Mouse (Mus musculus) limb, embryonic 14.5 days (tissue): ENCODE data around the gene Fbxo17. TPM values are rescaled to one million over a fixed set of nuclear protein-coding genes. Genes with fewer than 3 reads are reported as not detected.

Experiments used
- ATAC-seq: fragments of 200-750 bp; cut with Nextera tagmentation; 2 replicates; pipeline ENCODE4 v1.8.0; 2017; ENCODE audit warnings: low read depth, moderate number of reproducible peaks, moderate TSS enrichment; ENCODE audit not compliant: low FRiP score
- DNase-seq: peaks from one replicate; pipeline ENCODE4 v3.0.0-alpha.2; 2015; ENCODE audit warnings: low spot score
- H3K27ac ChIP-seq: fragments of 300-500 bp; sonication (generic); replicated peaks from 2 replicates; pipeline ENCODE4 v1.5.1; 2014; ENCODE audit warnings: low read depth, mild to moderate bottlenecking, low read length, moderate library complexity, mixed read lengths
- H3K27me3 ChIP-seq: fragments of 300-500 bp; sonication (generic); 2 replicates; pipeline ENCODE4 v1.6.1; 2014; ENCODE audit warnings: low read length, mixed read lengths; ENCODE audit not compliant: control insufficient read depth, insufficient read depth
- H3K36me3 ChIP-seq: fragments of 300-500 bp; sonication (generic); 2 replicates; pipeline ENCODE4 v1.6.1; 2014; ENCODE audit warnings: mild to moderate bottlenecking, low read length, moderate library complexity, mixed read lengths; ENCODE audit not compliant: control insufficient read depth, insufficient read depth
- H3K4me1 ChIP-seq: fragments of 300-500 bp; sonication (generic); 2 replicates; pipeline ENCODE4 v1.6.1; 2014; ENCODE audit warnings: antibody characterized with exemption, low read length, mixed read lengths; ENCODE audit not compliant: control insufficient read depth, insufficient read depth
- H3K4me2 ChIP-seq: fragments of 300-500 bp; sonication (generic); replicated peaks from 2 replicates; pipeline ENCODE4 v1.6.1; 2014; ENCODE audit warnings: low read depth, mild to moderate bottlenecking, low read length, moderate library complexity; ENCODE audit not compliant: severe bottlenecking
- H3K4me3 ChIP-seq: fragments of 300-500 bp; sonication (generic); replicated peaks from 2 replicates; pipeline ENCODE4 v1.5.1; 2014; ENCODE audit warnings: low read length
- H3K9ac ChIP-seq: fragments of 300-500 bp; sonication (generic); 2 replicates; pipeline ENCODE4 v1.6.1; 2014; ENCODE audit warnings: mild to moderate bottlenecking, low read depth, low read length, moderate library complexity; ENCODE audit not compliant: severe bottlenecking
- H3K9me3 ChIP-seq: fragments of 300-500 bp; sonication (generic); 2 replicates; pipeline ENCODE4 v1.6.1; 2016; ENCODE audit warnings: low read length; ENCODE audit not compliant: control insufficient read depth
- POLR2A ChIP-seq: fragments of 200-500 bp; IDR thresholded peaks from 2 replicates; pipeline ENCODE4 v1.8.0; 2012; ENCODE audit warnings: inconsistent platforms, mild to moderate bottlenecking, moderate library complexity, borderline replicate concordance; ENCODE audit not compliant: insufficient read depth, insufficient read length; ENCODE audit errors: extremely low read depth
- WGBS: fragments of 180-500 bp; shearing (Covaris S2); extraction: QIAGEN DNeasy Blood & Tissue Kit; methylation state at CpG from one replicate; pipeline ENCODE4 v1.1.7; 2014; 5-methylcytosine and 5-hydroxymethylcytosine counted together
- polyA plus RNA-seq, 2 experiments: library from polyadenylated mRNA; depleted of rRNA in 1 of 2; stranded (reverse) in 1 of 2; unstranded in 1 of 2; fragments of >200 nt; fragmentation: Nextera tagmentation in 1 of 2; extraction: Ambion mirVana in 1 of 2; gene quantifications; 2 replicates each; pipeline versions ENCODE4 v1.2.1 to v1.2.3; 2012 to 2014

The Fbxo17 gene
- polyA plus RNA-seq, 2 experiments: 29.0 to 34.8 TPM

DNA sequence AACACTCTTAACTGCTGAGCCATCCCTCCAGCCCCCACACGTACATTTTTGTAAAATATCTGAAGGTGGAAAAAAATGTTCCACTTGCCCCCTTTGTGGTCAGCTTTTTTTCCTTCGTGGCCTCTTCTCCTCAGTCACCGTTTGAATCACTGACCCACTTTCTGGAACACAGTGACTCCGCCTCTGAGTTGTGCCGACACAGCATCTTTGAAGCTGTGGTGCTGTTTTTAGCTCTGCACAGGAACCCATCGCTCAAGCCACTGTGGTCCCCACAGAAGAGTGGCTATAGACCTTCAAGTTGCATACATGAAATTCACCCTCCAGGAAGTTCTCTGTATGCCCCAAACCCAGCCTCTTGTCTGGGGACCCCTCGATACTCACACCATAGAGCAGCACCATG lies 64.3 kb downstream of the Fbxo17 start:
- no peak for TF ChIP-seq POLR2A
- H3K27me3 ChIP-seq: no peaks in the 10 kb centered on the region
- ATAC-seq: no peak
- H3K4me1 ChIP-seq: peaks cover 6% of the 10 kb centered on the region; the same call in 1 of the 2 replicates
- no peaks in the 10 kb centered on the region for H3K9me3 ChIP-seq
- H3K9ac ChIP-seq: no peak overlapping the region
- DNase-seq: no peak
- H3K4me3 ChIP-seq: no peak overlapping the region
- H3K4me2 ChIP-seq: no peak overlapping the region
- 75% methylated on average over 7 of the region's 7 CpGs for WGBS
- H3K36me3 ChIP-seq: peaks cover 52% of the 10 kb centered on the region
- H3K27ac ChIP-seq: no peak overlapping the region

DNA sequence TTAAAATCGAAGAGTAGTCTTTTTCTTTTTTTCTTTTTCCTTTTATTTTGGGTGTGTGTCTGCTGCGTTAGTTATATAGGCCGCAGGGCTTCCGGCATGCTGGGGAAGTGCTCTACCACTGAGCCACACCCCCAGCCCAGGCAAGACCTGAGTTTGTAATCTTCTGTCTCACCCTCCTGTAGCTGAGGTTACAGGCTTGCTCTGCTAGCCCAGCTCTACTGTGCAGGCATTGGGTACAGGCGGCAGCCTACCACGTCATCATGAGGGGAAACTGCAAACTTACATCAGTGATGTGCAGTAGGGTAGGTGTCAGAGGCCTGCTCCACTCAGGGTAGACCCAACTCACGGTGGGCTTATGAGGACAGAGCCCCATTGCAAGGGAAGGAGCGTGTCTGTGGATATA lies 64.7 kb downstream of the Fbxo17 start:
- Histone ChIP-seq H3K27ac (no peak overlapping the region), H3K4me3 (no peak overlapping the region), H3K9me3 (no peaks in the 10 kb centered on the region), H3K4me2 (no peak overlapping the region), H3K27me3 (no peaks in the 10 kb centered on the region), H3K4me1 (peaks cover 6% of the 10 kb centered on the region; the same call in 1 of the 2 replicates), H3K36me3 (peaks cover 49% of the 10 kb centered on the region), H3K9ac (no peak overlapping the region; the same call in 1 of the 2 replicates)
- no peak for TF ChIP-seq POLR2A
- WGBS: 90% methylated on average over 8 of the region's 8 CpGs
- DNase-seq (no peak), ATAC-seq (no peak)

DNA sequence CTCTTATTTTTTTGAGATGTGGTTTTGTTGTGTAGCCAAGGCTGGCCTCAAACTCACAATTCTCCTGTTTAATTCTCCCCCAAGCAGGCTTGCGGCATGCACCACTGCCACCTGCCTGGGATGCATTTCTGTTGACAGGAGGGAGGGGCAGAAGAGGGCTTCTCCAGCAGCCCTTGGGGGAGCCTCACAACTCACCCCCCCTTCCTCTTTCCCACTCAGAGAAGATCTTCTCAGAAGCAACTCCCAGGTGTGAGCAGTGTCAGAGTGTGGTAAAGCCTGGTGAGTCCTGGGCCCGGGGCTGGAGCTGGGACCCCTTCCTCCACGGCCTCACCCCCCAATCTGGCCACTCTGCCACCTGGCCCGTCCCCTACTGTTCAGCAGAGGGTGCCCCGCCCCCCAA lies 68.6 kb downstream of the Fbxo17 start:
- Histone ChIP-seq H3K4me1 (peaks cover 13% of the 10 kb centered on the region), H3K4me3 (no peak overlapping the region), H3K9me3 (no peaks in the 10 kb centered on the region), H3K27ac (no peak overlapping the region), H3K36me3 (peaks cover 45% of the 10 kb centered on the region), H3K4me2 (no peak overlapping the region), H3K27me3 (no peaks in the 10 kb centered on the region), H3K9ac (no peak overlapping the region)
- TF ChIP-seq POLR2A: no peak
- ATAC-seq (no peak), DNase-seq (no peak)
- 72% methylated on average over 5 of the region's 5 CpGs for WGBS

Other genes with a start within 250 kb of the Fbxo17 start
- not detected in 2 replicates for gene Ifnl2, start 206.3 kb upstream of the Fbxo17 start, polyA plus RNA-seq (2012; rRNA removed)
- gene Ifnl2, start 206.3 kb upstream of the Fbxo17 start, polyA plus RNA-seq (2014; fragmentation: Nextera tagmentation; extraction: Ambion mirVana): not detected in 2 replicates
- gene Ifnl3, start 194.0 kb upstream of the Fbxo17 start, polyA plus RNA-seq (2012; rRNA removed): not detected in 2 replicates
- not detected in 2 replicates for gene Ifnl3, start 194.0 kb upstream of the Fbxo17 start, polyA plus RNA-seq (2014; fragmentation: Nextera tagmentation; extraction: Ambion mirVana)
- gene Sycn, start 175.9 kb upstream of the Fbxo17 start, polyA plus RNA-seq (2012; rRNA removed): 0.14 and 0.85 TPM in 2 replicates
- gene Sycn, start 175.9 kb upstream of the Fbxo17 start, polyA plus RNA-seq (2014; fragmentation: Nextera tagmentation; extraction: Ambion mirVana): not detected in 2 replicates
- not detected in 2 replicates for gene Nccrp1, start 169.6 kb upstream of the Fbxo17 start, polyA plus RNA-seq (2012; rRNA removed)
- gene Nccrp1, start 169.6 kb upstream of the Fbxo17 start, polyA plus RNA-seq (2014; fragmentation: Nextera tagmentation; extraction: Ambion mirVana): not detected in 2 replicates
- 82.0 and 129 TPM in 2 replicates for gene Samd4b, start 118.7 kb upstream of the Fbxo17 start, polyA plus RNA-seq (2012; rRNA removed)
- 33.0 and 35.1 TPM in 2 replicates for gene Samd4b, start 118.7 kb upstream of the Fbxo17 start, polyA plus RNA-seq (2014; fragmentation: Nextera tagmentation; extraction: Ambion mirVana)
- 27.6 and 29.6 TPM in 2 replicates for gene Pak4, start 118.6 kb upstream of the Fbxo17 start, polyA plus RNA-seq (2012; rRNA removed)
- 21.3 and 26.3 TPM in 2 replicates for gene Pak4, start 118.6 kb upstream of the Fbxo17 start, polyA plus RNA-seq (2014; fragmentation: Nextera tagmentation; extraction: Ambion mirVana)
- 0.08 and 0.54 TPM in 2 replicates for gene Acp7, start 85.5 kb upstream of the Fbxo17 start, polyA plus RNA-seq (2012; rRNA removed)
- 0.10 TPM in 1 of 2 replicates, not detected in the other for gene Acp7, start 85.5 kb upstream of the Fbxo17 start, polyA plus RNA-seq (2014; fragmentation: Nextera tagmentation; extraction: Ambion mirVana)
- 19.5 and 24.0 TPM in 2 replicates for gene Fbxo27, start 24.0 kb upstream of the Fbxo17 start, polyA plus RNA-seq (2012; rRNA removed)
- 7.4 and 9.0 TPM in 2 replicates for gene Fbxo27, start 24.0 kb upstream of the Fbxo17 start, polyA plus RNA-seq (2014; fragmentation: Nextera tagmentation; extraction: Ambion mirVana)
- gene Mrps12, start 25.0 kb downstream of the Fbxo17 start, polyA plus RNA-seq (2012; rRNA removed): 82.6 and 92.6 TPM in 2 replicates
- 134 and 135 TPM in 2 replicates for gene Mrps12, start 25.0 kb downstream of the Fbxo17 start, polyA plus RNA-seq (2014; fragmentation: Nextera tagmentation; extraction: Ambion mirVana)
- 32.6 and 38.1 TPM in 2 replicates for gene Sars2, start 25.2 kb downstream of the Fbxo17 start, polyA plus RNA-seq (2012; rRNA removed)
- gene Sars2, start 25.2 kb downstream of the Fbxo17 start, polyA plus RNA-seq (2014; fragmentation: Nextera tagmentation; extraction: Ambion mirVana): 22.0 and 22.3 TPM in 2 replicates
- 0.06 and 0.24 TPM in 2 replicates for gene Ccer2, start 39.4 kb downstream of the Fbxo17 start, polyA plus RNA-seq (2012; rRNA removed)
- 0.54 TPM in 1 of 2 replicates, not detected in the other for gene Ccer2, start 39.4 kb downstream of the Fbxo17 start, polyA plus RNA-seq (2014; fragmentation: Nextera tagmentation; extraction: Ambion mirVana)
- 107 and 113 TPM in 2 replicates for gene Sirt2, start 49.9 kb downstream of the Fbxo17 start, polyA plus RNA-seq (2012; rRNA removed)
- 73.7 and 89.3 TPM in 2 replicates for gene Sirt2, start 49.9 kb downstream of the Fbxo17 start, polyA plus RNA-seq (2014; fragmentation: Nextera tagmentation; extraction: Ambion mirVana)
- 27.4 and 31.0 TPM in 2 replicates for gene Nfkbib, start 50.7 kb downstream of the Fbxo17 start, polyA plus RNA-seq (2012; rRNA removed)
- 37.4 and 41.9 TPM in 2 replicates for gene Nfkbib, start 50.7 kb downstream of the Fbxo17 start, polyA plus RNA-seq (2014; fragmentation: Nextera tagmentation; extraction: Ambion mirVana)
- 2.3 and 2.5 TPM in 2 replicates for gene Rinl, start 72.2 kb downstream of the Fbxo17 start, polyA plus RNA-seq (2012; rRNA removed)
- 2.6 and 2.8 TPM in 2 replicates for gene Rinl, start 72.2 kb downstream of the Fbxo17 start, polyA plus RNA-seq (2014; fragmentation: Nextera tagmentation; extraction: Ambion mirVana)
- 525 and 571 TPM in 2 replicates for gene Hnrnpl, start 91.7 kb downstream of the Fbxo17 start, polyA plus RNA-seq (2012; rRNA removed)
- 208 and 225 TPM in 2 replicates for gene Hnrnpl, start 91.7 kb downstream of the Fbxo17 start, polyA plus RNA-seq (2014; fragmentation: Nextera tagmentation; extraction: Ambion mirVana)
- gene Ech1, start 108.4 kb downstream of the Fbxo17 start, polyA plus RNA-seq (2012; rRNA removed): 165 and 172 TPM in 2 replicates
- gene Ech1, start 108.4 kb downstream of the Fbxo17 start, polyA plus RNA-seq (2014; fragmentation: Nextera tagmentation; extraction: Ambion mirVana): 176 and 200 TPM in 2 replicates
- 17.9 and 18.0 TPM in 2 replicates for gene Lgals4, start 117.0 kb downstream of the Fbxo17 start, polyA plus RNA-seq (2012; rRNA removed)
- 5.9 and 7.0 TPM in 2 replicates for gene Lgals4, start 117.0 kb downstream of the Fbxo17 start, polyA plus RNA-seq (2014; fragmentation: Nextera tagmentation; extraction: Ambion mirVana)
- 198 and 208 TPM in 2 replicates for gene Lgals7, start 147.0 kb downstream of the Fbxo17 start, polyA plus RNA-seq (2012; rRNA removed)
- gene Lgals7, start 147.0 kb downstream of the Fbxo17 start, polyA plus RNA-seq (2014; fragmentation: Nextera tagmentation; extraction: Ambion mirVana): 37.9 and 48.4 TPM in 2 replicates
- gene Capn12, start 164.6 kb downstream of the Fbxo17 start, polyA plus RNA-seq (2012; rRNA removed): 0.19 and 0.25 TPM in 2 replicates
- gene Capn12, start 164.6 kb downstream of the Fbxo17 start, polyA plus RNA-seq (2014; fragmentation: Nextera tagmentation; extraction: Ambion mirVana): 0.58 and 0.94 TPM in 2 replicates
- gene Actn4, start 245.5 kb downstream of the Fbxo17 start, polyA plus RNA-seq (2012; rRNA removed): 268 and 299 TPM in 2 replicates
- 295 and 304 TPM in 2 replicates for gene Actn4, start 245.5 kb downstream of the Fbxo17 start, polyA plus RNA-seq (2014; fragmentation: Nextera tagmentation; extraction: Ambion mirVana)